Mouse (Mus musculus): Measurements from ENCODE around the gene Ccdc97.

- no peak for TF ChIP-seq POLR2A (IDR thresholded peaks at IDR 0.05; ENCODE audit: borderline replicate concordance, extremely low read depth, low read depth, low read length)
- no peak for TF ChIP-seq CTCF (IDR thresholded peaks at IDR 0.05; ENCODE audit: insufficient read depth, low read length)
These were observed 7.7 kb downstream of the Ccdc97 start for GRCm38 (mm10) chr7:25711165-25711564.
